Mouse (Mus musculus): ENCODE measurements at regions not wholly inside any gene's neighbourhood (a gene's known extent, or its start where the extent isn't known, plus 50 kb on each side); places are given as distances from the start of the nearest gene placed in this dataset.
A peak's percentile ranks its signal among the peaks of the same experiment; 100 is the strongest.

GRCm38 (mm10) chr12:64736008-64736663, 181.6 kb upstream of the Gm527 start:
- Histone ChIP-seq H3K36me3 (no peaks in the 10 kb centered on the region), H3K27me3 (ENCODE audit: low read depth, poor library complexity, severe bottlenecking) (no peaks in the 10 kb centered on the region), H3K4me3 (no peak overlapping the region), H3K4me1 (no peaks in the 10 kb centered on the region), H3K9me3 (replicated peaks) (no peaks in the 10 kb centered on the region), H3K27ac (replicated peaks) (no peak overlapping the region)
- no peak for DNase-seq (ENCODE audit: low spot score)
- WGBS, result 89% methylated on average over 1 of the region's 1 CpGs

DNA sequence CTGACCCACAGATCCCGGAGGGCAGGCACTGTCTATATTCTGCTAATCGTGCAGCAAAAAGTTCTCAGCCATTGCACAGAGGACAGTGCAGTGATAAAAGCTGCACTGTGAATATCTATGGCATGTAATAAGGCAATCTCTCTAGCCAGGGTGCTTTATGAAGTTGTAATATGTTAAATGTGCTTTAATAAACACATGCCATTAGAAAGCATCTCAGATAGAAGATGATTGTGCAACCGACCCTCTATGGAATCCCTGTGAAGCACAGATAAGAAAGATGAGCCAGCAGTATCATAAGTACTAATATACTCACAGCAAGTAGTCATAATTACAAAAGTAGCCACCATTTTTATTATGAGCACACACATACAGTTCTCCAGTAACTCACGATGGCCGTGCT, 214.3 kb upstream of the Gm527 start:
- Histone ChIP-seq H3K27me3 (ENCODE audit: low read depth, poor library complexity, severe bottlenecking) (no peaks in the 10 kb centered on the region), H3K4me3 (no peak overlapping the region), H3K36me3 (no peaks in the 10 kb centered on the region), H3K27ac (replicated peaks) (no peak overlapping the region), H3K9me3 (replicated peaks) (no peaks in the 10 kb centered on the region), H3K4me1 (no peaks in the 10 kb centered on the region)
- DNase-seq (ENCODE audit: low spot score), result no peak
- WGBS, result 91% methylated on average over 5 of the region's 5 CpGs

DNA sequence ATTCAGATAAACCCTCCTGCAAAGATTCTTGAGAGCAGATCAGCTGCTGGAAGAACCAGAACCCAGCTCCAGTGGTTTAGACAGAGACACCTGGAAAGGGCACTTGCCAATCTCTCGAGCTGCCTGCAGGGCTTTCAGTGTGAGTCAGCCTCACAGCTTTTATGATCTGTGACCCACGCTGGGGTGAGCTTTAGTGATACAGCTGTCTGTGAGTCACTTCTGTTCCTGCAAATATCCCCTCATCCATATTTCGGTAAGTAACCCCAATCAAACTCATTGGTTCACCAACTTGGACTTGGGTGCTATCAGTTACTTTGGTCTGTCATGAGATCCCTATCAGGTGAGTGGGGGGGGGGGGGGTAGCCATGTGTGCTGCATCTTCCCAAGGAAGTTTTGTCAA, 216.6 kb upstream of the Gm527 start:
- H3K36me3 ChIP-seq, result no peaks in the 10 kb centered on the region
- no peak overlapping the region for H3K4me3 ChIP-seq
- DNase-seq (ENCODE audit: low spot score), result no peak
- no peak overlapping the region for H3K27ac ChIP-seq (replicated peaks)
- H3K27me3 ChIP-seq (ENCODE audit: low read depth, poor library complexity, severe bottlenecking), result no peaks in the 10 kb centered on the region
- no peaks in the 10 kb centered on the region for H3K4me1 ChIP-seq
- no peaks in the 10 kb centered on the region for H3K9me3 ChIP-seq (replicated peaks)
- WGBS, result 79% methylated on average over 3 of the region's 3 CpGs

GRCm38 (mm10) chr12:64695343-64695742, 220.9 kb upstream of the Fscb start:
- H3K27ac ChIP-seq (replicated peaks), result no peak overlapping the region
- H3K4me3 ChIP-seq, result no peak overlapping the region
- WGBS, result 86% methylated on average over 1 of the region's 1 CpGs
- H3K27me3 ChIP-seq (ENCODE audit: low read depth, poor library complexity, severe bottlenecking), result no peaks in the 10 kb centered on the region
- DNase-seq (ENCODE audit: low spot score), result no peak
- no peaks in the 10 kb centered on the region for H3K36me3 ChIP-seq
- H3K4me1 ChIP-seq, result peaks cover 12% of the 10 kb centered on the region
- no peaks in the 10 kb centered on the region for H3K9me3 ChIP-seq (replicated peaks)

GRCm38 (mm10) chr12:64692196-64693169, 218.0 kb upstream of the Fscb start:
- H3K27me3 ChIP-seq (ENCODE audit: low read depth, poor library complexity, severe bottlenecking), result no peaks in the 10 kb centered on the region

GRCm38 (mm10) chr12:64689642-64690041, 215.2 kb upstream of the Fscb start:
- no peaks in the 10 kb centered on the region for H3K9me3 ChIP-seq (replicated peaks)
- H3K27ac ChIP-seq (replicated peaks), result no peak overlapping the region

More at GRCm38 (mm10) chr12:64692196-64693169, 218.0 kb upstream of the Fscb start:
- Histone ChIP-seq H3K4me3 (no peak overlapping the region), H3K9me3 (replicated peaks) (no peaks in the 10 kb centered on the region), H3K4me1 (peaks cover 12% of the 10 kb centered on the region), H3K27ac (replicated peaks) (peak overlapping the region; percentile 69), H3K36me3 (no peaks in the 10 kb centered on the region)
- peak; percentile 21 for DNase-seq (ENCODE audit: low spot score)
- WGBS, result 48% methylated on average over 10 of the region's 10 CpGs

GRCm38 (mm10) chr12:64688618-64689017, 214.1 kb upstream of the Fscb start:
- Histone ChIP-seq H3K27ac (replicated peaks) (no peak overlapping the region), H3K4me3 (no peak overlapping the region), H3K9me3 (replicated peaks) (no peaks in the 10 kb centered on the region), H3K4me1 (peaks cover 12% of the 10 kb centered on the region), H3K36me3 (no peaks in the 10 kb centered on the region), H3K27me3 (ENCODE audit: low read depth, poor library complexity, severe bottlenecking) (no peaks in the 10 kb centered on the region)
- 88% methylated on average over 1 of the region's 1 CpGs for WGBS
- DNase-seq (ENCODE audit: low spot score), result no peak

More at GRCm38 (mm10) chr12:64689642-64690041, 215.2 kb upstream of the Fscb start:
- no peak for DNase-seq (ENCODE audit: low spot score)
- Histone ChIP-seq H3K4me3 (no peak overlapping the region), H3K36me3 (no peaks in the 10 kb centered on the region), H3K27me3 (ENCODE audit: low read depth, poor library complexity, severe bottlenecking) (no peaks in the 10 kb centered on the region), H3K4me1 (peaks cover 12% of the 10 kb centered on the region)

DNA sequence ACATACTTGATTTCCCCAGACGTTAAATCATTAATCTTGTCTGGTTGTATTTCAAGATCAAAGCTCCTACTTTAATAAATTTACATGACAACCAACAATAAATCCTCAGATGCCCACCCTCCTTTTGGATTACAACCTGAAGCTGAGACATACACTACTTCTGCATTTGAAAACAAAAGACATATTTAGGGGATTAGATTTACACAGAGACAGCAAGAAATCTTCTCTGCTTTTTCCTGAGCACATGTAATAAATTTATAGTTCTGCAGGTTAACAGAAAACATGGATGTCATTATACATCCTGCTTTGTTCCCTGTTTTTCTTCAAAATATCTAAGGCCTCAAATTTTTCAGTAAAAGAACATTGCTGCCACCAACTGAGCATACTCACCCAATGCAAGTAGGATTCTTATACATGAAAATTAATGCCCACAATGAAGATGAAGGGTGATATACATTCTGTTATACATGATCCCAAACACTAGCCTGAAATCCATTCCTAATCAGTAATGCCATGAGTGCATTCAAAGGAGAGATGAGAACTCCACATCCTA, 166.4 kb upstream of the Fscb start:
- WGBS, result 69% methylated on average over 1 of the region's 1 CpGs
- Histone ChIP-seq H3K27ac (replicated peaks) (no peak overlapping the region), H3K4me1 (no peaks in the 10 kb centered on the region), H3K36me3 (no peaks in the 10 kb centered on the region), H3K9me3 (replicated peaks) (no peaks in the 10 kb centered on the region), H3K4me3 (no peak overlapping the region), H3K27me3 (ENCODE audit: low read depth, poor library complexity, severe bottlenecking) (no peaks in the 10 kb centered on the region)
- no peak for DNase-seq (ENCODE audit: low spot score)

GRCm38 (mm10) chr12:64614877-64615276, 140.4 kb upstream of the Fscb start:
- H3K27me3 ChIP-seq (ENCODE audit: low read depth, poor library complexity, severe bottlenecking), result no peaks in the 10 kb centered on the region
- H3K36me3 ChIP-seq, result no peaks in the 10 kb centered on the region
- H3K4me3 ChIP-seq, result no peak overlapping the region
- no peaks in the 10 kb centered on the region for H3K4me1 ChIP-seq
- no peaks in the 10 kb centered on the region for H3K9me3 ChIP-seq (replicated peaks)
- H3K27ac ChIP-seq (replicated peaks), result no peak overlapping the region
- DNase-seq (ENCODE audit: low spot score), result no peak

All from midbrain, embryonic 10.5 days (tissue).